Mouse (Mus musculus): Measurements from ENCODE around the gene Dph7.

GRCm38 (mm10) chr2:24926965-24927358, 35.2 kb upstream of the Dph7 start:
- TF ChIP-seq CTCF (IDR thresholded peaks at IDR 0.05; ENCODE audit: borderline replicate concordance, control insufficient read depth, extremely low read depth, insufficient read depth, low read length, poor library complexity) (no peak), POLR2A (IDR thresholded peaks at IDR 0.05; ENCODE audit: control insufficient read depth, extremely low read depth, insufficient read depth, low read length, poor library complexity) (no peak)

Measured in thymus, adult 2 months (tissue).